Mouse (Mus musculus) erythroblast, embryonic 14.5 days (primary cell): ENCODE results near the gene Nkain4. TPM values are rescaled to one million over a fixed set of nuclear protein-coding genes. Genes with fewer than 3 reads are reported as not detected.
A peak's percentile ranks its signal among the peaks of the same experiment; 100 is the strongest.

ENCODE experiments used
- H3K27me3 ChIP-seq: 2 replicates; pipeline ENCODE4 v1.6.1; 2012; ENCODE audit warnings: inconsistent platforms; ENCODE audit not compliant: control insufficient read depth
- H3K36me3 ChIP-seq: 2 replicates; pipeline ENCODE4 v1.6.1; 2012; ENCODE audit warnings: mild to moderate bottlenecking, inconsistent platforms; ENCODE audit not compliant: control insufficient read depth
- H3K4me1 ChIP-seq: 2 replicates; pipeline ENCODE4 v1.6.1; 2012; ENCODE audit warnings: inconsistent platforms; ENCODE audit not compliant: control insufficient read depth
- H3K4me3 ChIP-seq: replicated peaks from 2 replicates; pipeline ENCODE3; 2012; ENCODE audit warnings: moderate library complexity, mild to moderate bottlenecking, inconsistent platforms
- H3K9me3 ChIP-seq: 2 replicates; pipeline ENCODE4 v1.6.1; 2012; ENCODE audit warnings: low read length, inconsistent platforms, mixed read lengths; ENCODE audit not compliant: control insufficient read depth
- GATA1 ChIP-seq: IDR thresholded peaks from 2 replicates; pipeline ENCODE4 v1.6.1; 2012; ENCODE audit warnings: low read length, inconsistent platforms, mixed read lengths
- TAL1 ChIP-seq: IDR thresholded peaks from 3 replicates; pipeline ENCODE4 v1.6.1; 2012; ENCODE audit warnings: low read length, inconsistent platforms, mixed read lengths
- polyA plus RNA-seq: library from polyadenylated mRNA; stranded (reverse); fragments of >175 nt; gene quantifications from 2 replicates; pipeline ENCODE4 v1.2.3, GENCODE M21; 2012

Nkain4 gene
- polyA plus RNA-seq, 1 experiment = not detected

DNA sequence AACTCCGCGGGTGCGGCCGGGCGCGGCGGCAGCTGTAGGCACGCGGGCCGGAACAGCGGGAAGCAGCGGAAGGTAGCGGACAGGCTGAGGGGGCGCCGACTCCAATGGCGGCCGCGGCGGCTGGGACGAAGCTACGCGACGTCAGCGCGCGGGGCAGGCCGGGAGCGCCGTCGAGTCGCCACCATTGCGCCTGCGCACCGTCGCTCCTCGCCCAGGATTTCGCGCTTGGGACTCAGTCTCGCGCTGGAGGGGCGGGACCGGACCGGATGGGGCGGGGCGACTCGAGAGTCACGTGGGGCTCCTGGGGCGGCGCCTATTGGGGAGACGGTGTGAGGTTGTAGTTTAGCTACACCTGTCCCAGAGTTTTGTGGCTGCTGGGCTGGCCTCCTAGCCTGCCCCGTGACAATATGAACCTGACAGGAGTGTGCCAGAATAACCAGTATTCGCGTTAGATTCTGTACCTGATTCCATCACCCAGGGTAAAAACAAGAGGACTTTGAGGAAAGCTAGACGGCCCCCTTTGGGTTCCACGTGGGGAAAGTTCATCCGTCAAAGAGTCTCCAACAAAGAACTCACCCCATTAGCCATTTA, 33.6 kb downstream of the Nkain4 start, which contains the start of gene Ythdf1:
Gene Ythdf1, minus strand, starts transcription at position 140 of the 591 bp plus-strand sequence.
- Histone ChIP-seq H3K4me1 (peaks cover 28% of the 10 kb centered on the region), H3K9me3 (no peaks in the 10 kb centered on the region), H3K4me3 (peak within 1 kb of the TSS; percentile 99), H3K36me3 (peaks cover 36% of the 10 kb centered on the region), H3K27me3 (no peaks in the 10 kb centered on the region)
- no peak for TF ChIP-seq GATA1
- no peak for TF ChIP-seq TAL1

DNA sequence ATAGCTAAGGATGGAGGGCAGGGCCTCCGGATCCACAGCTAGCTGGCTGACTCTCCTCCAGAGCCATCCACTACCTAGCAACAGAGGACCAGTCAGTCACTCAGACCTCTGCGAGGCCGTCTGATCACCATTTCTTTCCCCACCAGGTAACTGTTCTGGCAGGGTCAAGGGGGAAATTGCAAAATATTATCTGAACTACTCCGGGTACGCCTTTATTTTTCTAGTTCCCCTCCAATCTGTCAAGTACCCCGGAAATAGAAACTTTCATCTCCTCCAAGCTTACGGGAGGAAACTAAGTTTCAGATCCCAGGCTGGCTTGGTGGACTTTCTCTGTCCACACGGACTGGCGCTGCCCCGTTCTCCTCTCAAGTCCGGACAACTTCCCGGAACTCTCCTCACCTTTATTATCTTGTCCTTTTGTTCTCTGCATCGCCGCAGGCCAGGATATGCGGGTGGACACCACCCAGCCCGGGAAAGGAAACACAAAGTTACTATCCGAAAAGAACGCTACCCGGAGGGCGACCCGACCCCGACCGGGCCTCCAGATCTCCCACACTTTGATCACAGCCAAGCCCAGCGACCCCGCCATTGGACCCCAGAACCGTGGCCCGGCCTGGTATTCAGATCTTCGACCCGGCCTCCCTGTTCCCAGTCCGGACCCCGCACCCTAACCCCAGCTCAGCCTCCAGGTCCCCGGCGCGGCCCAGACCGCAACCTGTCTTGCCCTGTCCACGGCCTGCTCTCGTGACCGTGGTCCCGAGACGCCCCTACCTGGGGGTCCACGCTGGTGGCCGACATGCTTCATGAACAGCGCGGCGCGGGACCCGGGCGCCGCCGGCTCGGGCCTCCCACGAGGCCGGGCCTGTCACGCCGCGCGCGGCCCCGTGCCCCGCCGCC, 34.3 kb downstream of the Nkain4 start:
- no peak for TF ChIP-seq GATA1
- no peak for TF ChIP-seq TAL1

DNA sequence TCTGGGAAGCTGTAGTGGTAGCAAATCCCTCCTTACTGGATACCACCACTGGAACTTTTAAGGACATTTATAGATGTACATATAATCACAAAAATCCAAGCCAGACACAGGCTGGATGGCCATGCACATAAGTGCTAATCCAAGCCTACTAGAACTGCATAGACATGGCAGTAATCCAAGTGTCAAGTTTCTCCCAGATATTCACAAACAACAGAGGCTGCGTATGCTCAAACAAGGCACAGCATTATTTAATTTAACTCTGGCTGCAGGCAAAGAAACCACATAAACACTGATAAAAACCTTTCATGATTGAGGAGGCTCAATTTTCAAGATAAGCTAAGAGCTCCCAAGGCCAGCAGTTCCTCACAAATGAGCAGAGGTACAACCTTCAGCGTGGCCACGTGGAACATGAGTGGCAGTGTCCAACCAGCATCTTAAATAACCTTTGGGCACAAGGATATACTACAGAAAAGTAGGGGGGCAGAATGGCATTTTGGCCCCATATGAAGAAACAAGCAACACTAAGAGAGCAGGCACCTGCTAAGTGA, 38.5 kb downstream of the Nkain4 start:
- peaks cover 85% of the 10 kb centered on the region for H3K36me3 ChIP-seq
- peaks cover 33% of the 10 kb centered on the region for H3K4me1 ChIP-seq
- H3K4me3 ChIP-seq = no peak overlapping the region
- TF ChIP-seq TAL1 (no peak), GATA1 (no peak)
- H3K9me3 ChIP-seq = no peaks in the 10 kb centered on the region
- H3K27me3 ChIP-seq = no peaks in the 10 kb centered on the region

More for the DNA sequence above, 34.3 kb downstream of the Nkain4 start:
- Histone ChIP-seq H3K27me3 (no peaks in the 10 kb centered on the region), H3K4me3 (peak overlapping the region; percentile 99), H3K36me3 (peaks cover 43% of the 10 kb centered on the region), H3K4me1 (peaks cover 33% of the 10 kb centered on the region), H3K9me3 (no peaks in the 10 kb centered on the region)

DNA sequence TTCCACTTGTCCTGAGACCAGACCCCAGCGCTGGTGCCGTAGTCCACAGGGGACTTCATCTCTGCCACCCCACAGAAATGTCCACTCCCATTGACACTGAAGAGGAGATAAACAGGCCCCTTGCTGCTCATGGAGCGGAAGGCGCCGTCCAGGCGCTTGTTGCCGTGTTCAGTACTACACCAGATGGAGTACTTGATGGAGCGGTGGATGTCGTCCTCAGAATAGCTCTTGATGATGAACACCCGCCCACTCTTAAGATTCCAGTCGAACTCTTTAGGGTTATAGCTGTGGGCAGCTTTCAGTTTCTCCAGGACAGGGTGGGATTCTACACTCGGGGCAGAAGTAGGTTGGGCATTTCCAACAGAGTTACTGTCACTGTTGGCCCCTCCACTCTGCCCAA, 43.6 kb downstream of the Nkain4 start:
- Histone ChIP-seq H3K9me3 (no peaks in the 10 kb centered on the region), H3K4me3 (no peak overlapping the region), H3K27me3 (no peaks in the 10 kb centered on the region), H3K36me3 (peaks cover 93% of the 10 kb centered on the region), H3K4me1 (peaks cover 13% of the 10 kb centered on the region)
- TF ChIP-seq GATA1 = no peak
- TF ChIP-seq TAL1 = no peak

DNA sequence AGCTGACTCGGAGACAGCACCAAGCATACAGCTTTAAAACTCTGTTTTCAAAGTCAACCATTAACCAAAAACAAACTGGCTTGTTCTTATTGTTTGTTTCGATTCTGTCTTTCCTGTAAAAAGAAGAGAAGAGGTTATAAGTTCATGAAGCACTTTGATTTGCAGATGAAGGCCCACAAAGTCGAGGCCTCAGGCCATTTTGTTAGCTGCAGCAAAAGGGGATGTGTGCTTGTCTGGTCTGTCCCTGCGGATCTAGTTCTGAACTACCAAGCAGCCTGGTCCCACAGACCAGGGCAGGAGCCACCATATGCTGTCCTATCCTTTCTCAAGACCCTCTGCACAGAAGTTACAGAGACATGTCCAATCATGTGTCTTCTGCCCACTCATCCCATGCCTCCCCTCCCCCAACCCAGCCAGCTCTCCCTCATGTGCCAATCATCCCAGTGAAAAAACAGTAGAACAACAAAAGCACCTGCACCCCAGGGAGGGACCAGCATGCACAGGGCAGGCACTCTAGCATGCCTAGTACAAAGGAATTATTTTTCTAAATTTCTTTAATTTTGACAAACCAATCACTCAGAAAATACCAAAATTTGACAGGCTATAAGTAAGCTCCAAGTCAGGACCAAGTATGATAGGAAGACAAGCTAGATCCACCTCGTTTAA, 48.8 kb downstream of the Nkain4 start:
- H3K9me3 ChIP-seq = no peaks in the 10 kb centered on the region
- H3K4me1 ChIP-seq = peaks cover 10% of the 10 kb centered on the region
- no peak overlapping the region for H3K4me3 ChIP-seq
- peaks cover 61% of the 10 kb centered on the region for H3K36me3 ChIP-seq
- no peaks in the 10 kb centered on the region for H3K27me3 ChIP-seq
- TF ChIP-seq GATA1 (no peak), TAL1 (no peak)

DNA sequence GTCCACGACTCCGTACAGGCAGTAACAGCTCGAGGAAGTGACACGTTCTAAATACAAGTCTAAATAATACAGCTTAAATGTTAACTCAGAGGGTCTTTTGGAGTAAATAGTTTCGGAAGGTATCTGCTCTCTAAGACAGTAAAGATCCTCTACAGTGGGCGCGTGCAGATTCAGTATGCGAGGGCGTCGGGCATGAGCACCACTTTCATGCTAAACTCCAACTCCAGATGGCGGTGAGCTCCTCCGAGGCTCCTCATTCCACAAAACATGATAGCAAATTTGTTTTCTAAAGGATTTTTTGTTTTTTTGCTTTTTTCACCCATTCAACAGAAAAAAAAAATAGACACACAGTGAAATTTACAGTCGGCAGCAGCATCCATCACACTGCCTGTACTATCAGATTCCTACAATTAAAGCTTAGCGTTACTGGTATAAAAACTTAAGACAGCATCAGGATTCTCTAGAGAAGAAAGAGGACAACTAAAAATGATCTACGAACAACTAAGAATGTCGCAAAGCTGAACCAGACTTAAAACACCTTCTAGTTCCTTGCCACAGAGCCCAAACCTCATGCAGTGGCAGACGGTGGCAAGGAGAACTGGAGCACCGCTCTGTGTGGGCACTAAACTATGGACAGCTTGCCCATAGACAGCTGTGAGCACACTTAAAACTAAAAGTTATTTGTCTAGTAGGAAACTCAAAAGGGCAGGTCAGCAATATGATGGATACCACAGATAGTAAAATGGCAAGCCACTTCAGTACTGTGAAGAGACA, 49.9 kb downstream of the Nkain4 start:
- H3K4me3 ChIP-seq = no peak overlapping the region
- no peaks in the 10 kb centered on the region for H3K9me3 ChIP-seq
- no peak for TF ChIP-seq GATA1
- TF ChIP-seq TAL1 = no peak
- H3K27me3 ChIP-seq = no peaks in the 10 kb centered on the region
- peaks cover 10% of the 10 kb centered on the region for H3K4me1 ChIP-seq
- peaks cover 52% of the 10 kb centered on the region for H3K36me3 ChIP-seq

DNA sequence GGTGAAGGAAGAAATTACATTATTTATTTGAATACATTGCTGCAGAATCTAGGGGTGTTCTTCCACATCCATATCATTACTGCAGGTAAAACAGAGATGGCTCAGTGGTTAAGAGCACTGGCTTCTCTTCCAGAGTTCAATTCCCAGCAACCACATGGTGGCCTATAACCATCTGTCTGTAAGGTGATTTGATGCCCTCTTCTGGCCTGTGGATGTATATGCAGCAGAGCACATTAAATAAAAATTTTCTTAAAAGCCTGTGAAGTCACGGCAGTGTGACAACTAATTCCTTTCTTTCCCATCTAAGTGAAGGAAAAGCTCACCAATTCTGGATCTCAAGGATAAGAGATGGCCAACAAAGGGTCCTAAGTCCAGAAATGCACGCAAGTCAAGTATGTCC, 52.4 kb downstream of the Nkain4 start:
- Histone ChIP-seq H3K4me1 (peaks cover 10% of the 10 kb centered on the region), H3K4me3 (no peak overlapping the region), H3K36me3 (peaks cover 31% of the 10 kb centered on the region), H3K27me3 (peaks cover 11% of the 10 kb centered on the region), H3K9me3 (no peaks in the 10 kb centered on the region)
- TF ChIP-seq TAL1 (no peak), GATA1 (no peak)

DNA sequence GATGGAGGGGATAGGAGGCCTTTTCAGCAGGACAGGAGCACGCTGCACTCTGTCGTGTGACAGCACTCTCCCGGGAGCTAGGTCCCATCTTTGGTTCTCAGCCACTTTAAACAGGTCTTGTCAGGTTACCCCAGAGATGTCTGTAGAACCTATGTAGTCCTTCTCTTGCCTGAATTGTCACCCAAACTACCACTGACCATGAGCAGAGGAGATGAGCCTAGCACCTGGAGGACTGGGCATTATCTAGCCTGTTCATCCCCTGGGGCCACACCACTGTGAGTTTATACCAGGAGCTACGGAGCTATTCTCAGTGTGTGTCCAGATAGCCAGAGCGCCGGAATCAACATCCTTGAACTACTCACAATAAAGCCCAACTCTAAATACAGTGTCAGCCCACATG, 56.6 kb downstream of the Nkain4 start:
- Histone ChIP-seq H3K9me3 (peaks cover 4% of the 10 kb centered on the region; the same call in 1 of the 2 replicates), H3K36me3 (no peaks in the 10 kb centered on the region; the same call in 1 of the 2 replicates), H3K4me3 (no peak overlapping the region), H3K4me1 (peaks cover 4% of the 10 kb centered on the region), H3K27me3 (peaks cover 53% of the 10 kb centered on the region)
- no peak for TF ChIP-seq GATA1
- TF ChIP-seq TAL1 = no peak
